Mouse (Mus musculus): Measurements from ENCODE around the gene Marveld2. TPM values are rescaled to one million over a fixed set of nuclear protein-coding genes. Genes with fewer than 3 reads are reported as not detected.

Gene Marveld2
- 1 to 10 TPM; 1.4 to 1.8 TPM for total RNA-seq (2021)
- long read RNA-seq, experiment 1, partial matches to known transcripts = 1 of 4 reads
- long read RNA-seq, experiment 1, other reads (novel, unspliced or antisense) = 0 of 4 reads
- long read RNA-seq, experiment 2, partial matches to known transcripts = 0 of 3 reads
- long read RNA-seq, experiment 2, other reads (novel, unspliced or antisense) = 0 of 3 reads

GRCm38 (mm10) chr13:100616181-100617087, at the start of gene Marveld2:
Marveld2 (minus strand) TSS chr13:100616971.
- peak; percentile 51 for DNase-seq

GRCm38 (mm10) chr13:100659864-100660456, 43.2 kb upstream of the Marveld2 start:
- peak; percentile 71 for DNase-seq

GRCm38 (mm10) chr13:100658091-100658490, 41.3 kb upstream of the Marveld2 start:
- no peak for DNase-seq

GRCm38 (mm10) chr13:100651439-100652186, 34.8 kb upstream of the Marveld2 start, which contains the start of gene Taf9:
Taf9 (plus strand) TSS chr13:100651579.
- DNase-seq = no peak

GRCm38 (mm10) chr13:100650550-100651438, 34.0 kb upstream of the Marveld2 start, which contains the start of the genes Ak6 and Rad17:
Ak6 (plus strand) TSS chr13:100650979.
Rad17 (minus strand) TSS chr13:100651051.
- DNase-seq = peak; percentile 98

- no peak for DNase-seq
Measured at GRCm38 (mm10) chr13:100648223-100648622, 31.5 kb upstream of the Marveld2 start.

- DNase-seq = no peak
Measured at GRCm38 (mm10) chr13:100642471-100643209, 25.9 kb upstream of the Marveld2 start.

GRCm38 (mm10) chr13:100634106-100634691, 17.4 kb upstream of the Marveld2 start:
- DNase-seq = no peak

- no peak for DNase-seq
Measured at GRCm38 (mm10) chr13:100622241-100622640, 5.5 kb upstream of the Marveld2 start.

GRCm38 (mm10) chr13:100617583-100617982, 812 bp upstream of the Marveld2 start:
- no peak for DNase-seq

GRCm38 (mm10) chr13:100612903-100613302, 3.9 kb downstream of the Marveld2 start:
- no peak for DNase-seq

- DNase-seq = no peak
Measured at GRCm38 (mm10) chr13:100612251-100612650, 4.5 kb downstream of the Marveld2 start.

GRCm38 (mm10) chr13:100611266-100611665, 5.5 kb downstream of the Marveld2 start:
- DNase-seq = no peak

GRCm38 (mm10) chr13:100607756-100608155, 9.0 kb downstream of the Marveld2 start:
- no peak for DNase-seq

GRCm38 (mm10) chr13:100605845-100606244, 10.9 kb downstream of the Marveld2 start:
- no peak for DNase-seq

- no peak for DNase-seq
Measured at GRCm38 (mm10) chr13:100603738-100604095, 13.1 kb downstream of the Marveld2 start.

- DNase-seq = no peak
Measured at GRCm38 (mm10) chr13:100603031-100603737, 13.6 kb downstream of the Marveld2 start.

- DNase-seq = no peak
Measured at GRCm38 (mm10) chr13:100602239-100602902, 14.4 kb downstream of the Marveld2 start.

GRCm38 (mm10) chr13:100601034-100601433, 15.7 kb downstream of the Marveld2 start:
- DNase-seq = no peak
